Mouse (Mus musculus): ENCODE results near the gene Adm2.

Gene Adm2

GRCm38 (mm10) chr15:89313359-89313758, 9.2 kb upstream of the Adm2 start:
- DNase-seq (ENCODE audit: low spot score) = no peak

- no peak for DNase-seq (ENCODE audit: low spot score)
Measured at GRCm38 (mm10) chr15:89314107-89314506, 8.4 kb upstream of the Adm2 start.

GRCm38 (mm10) chr15:89314511-89315189, 7.9 kb upstream of the Adm2 start:
- no peak for DNase-seq (ENCODE audit: low spot score)

GRCm38 (mm10) chr15:89315190-89315731, 7.3 kb upstream of the Adm2 start, which contains the start of gene Sbf1:
Gene Sbf1, minus strand, starts transcription at chr15:89315311.
- peak; percentile 96 for DNase-seq (ENCODE audit: low spot score)

- DNase-seq (ENCODE audit: low spot score) = no peak
Measured at GRCm38 (mm10) chr15:89316146-89316545, 6.4 kb upstream of the Adm2 start.

- DNase-seq (ENCODE audit: low spot score) = no peak
Measured at GRCm38 (mm10) chr15:89321264-89321663, 1.3 kb upstream of the Adm2 start.

GRCm38 (mm10) chr15:89323656-89324055, 1.1 kb downstream of the Adm2 start:
- no peak for DNase-seq (ENCODE audit: low spot score)

GRCm38 (mm10) chr15:89326441-89326840, 3.9 kb downstream of the Adm2 start:
- DNase-seq (ENCODE audit: low spot score) = no peak

GRCm38 (mm10) chr15:89334271-89334670, 11.8 kb downstream of the Adm2 start, which contains the start of gene Miox:
Gene Miox, plus strand, starts transcription at chr15:89334398.
- no peak for DNase-seq (ENCODE audit: low spot score)

GRCm38 (mm10) chr15:89334774-89335537, 12.4 kb downstream of the Adm2 start:
- no peak for DNase-seq (ENCODE audit: low spot score)

- no peak for DNase-seq (ENCODE audit: low spot score)
Measured at GRCm38 (mm10) chr15:89336422-89336821, 13.9 kb downstream of the Adm2 start.

GRCm38 (mm10) chr15:89339696-89340095, 17.2 kb downstream of the Adm2 start:
- no peak for DNase-seq (ENCODE audit: low spot score)

- DNase-seq (ENCODE audit: low spot score) = no peak
Measured at GRCm38 (mm10) chr15:89340136-89340535, 17.6 kb downstream of the Adm2 start.

- DNase-seq (ENCODE audit: low spot score) = no peak
Measured at GRCm38 (mm10) chr15:89341678-89342077, 19.2 kb downstream of the Adm2 start.

GRCm38 (mm10) chr15:89343325-89343724, 20.8 kb downstream of the Adm2 start:
- DNase-seq (ENCODE audit: low spot score) = no peak

- DNase-seq (ENCODE audit: low spot score) = no peak
Measured at GRCm38 (mm10) chr15:89350447-89350846, 27.9 kb downstream of the Adm2 start.

GRCm38 (mm10) chr15:89351302-89351701, 28.8 kb downstream of the Adm2 start:
- no peak for DNase-seq (ENCODE audit: low spot score)

- no peak for DNase-seq (ENCODE audit: low spot score)
Measured at GRCm38 (mm10) chr15:89352054-89352453, 29.5 kb downstream of the Adm2 start.

- DNase-seq (ENCODE audit: low spot score) = no peak
Measured at GRCm38 (mm10) chr15:89352795-89353194, 30.3 kb downstream of the Adm2 start.

- no peak for DNase-seq (ENCODE audit: low spot score)
Measured at GRCm38 (mm10) chr15:89353837-89354236, 31.3 kb downstream of the Adm2 start.

- DNase-seq (ENCODE audit: low spot score) = no peak
Measured at GRCm38 (mm10) chr15:89354455-89354854, 31.9 kb downstream of the Adm2 start.

- DNase-seq (ENCODE audit: low spot score) = peak; percentile 91
Measured at GRCm38 (mm10) chr15:89355241-89356187, 33.0 kb downstream of the Adm2 start, which contains the start of the genes Lmf2 and Ncaph2. Gene Lmf2, minus strand, starts transcription at chr15:89355659. Gene Ncaph2, plus strand, starts transcription at chr15:89355719.

Measured in left cerebral cortex, adult 11 months (tissue).